Comparison of ENCODE assay signal across 20 mouse cellular contexts in the genomic region with DNA sequence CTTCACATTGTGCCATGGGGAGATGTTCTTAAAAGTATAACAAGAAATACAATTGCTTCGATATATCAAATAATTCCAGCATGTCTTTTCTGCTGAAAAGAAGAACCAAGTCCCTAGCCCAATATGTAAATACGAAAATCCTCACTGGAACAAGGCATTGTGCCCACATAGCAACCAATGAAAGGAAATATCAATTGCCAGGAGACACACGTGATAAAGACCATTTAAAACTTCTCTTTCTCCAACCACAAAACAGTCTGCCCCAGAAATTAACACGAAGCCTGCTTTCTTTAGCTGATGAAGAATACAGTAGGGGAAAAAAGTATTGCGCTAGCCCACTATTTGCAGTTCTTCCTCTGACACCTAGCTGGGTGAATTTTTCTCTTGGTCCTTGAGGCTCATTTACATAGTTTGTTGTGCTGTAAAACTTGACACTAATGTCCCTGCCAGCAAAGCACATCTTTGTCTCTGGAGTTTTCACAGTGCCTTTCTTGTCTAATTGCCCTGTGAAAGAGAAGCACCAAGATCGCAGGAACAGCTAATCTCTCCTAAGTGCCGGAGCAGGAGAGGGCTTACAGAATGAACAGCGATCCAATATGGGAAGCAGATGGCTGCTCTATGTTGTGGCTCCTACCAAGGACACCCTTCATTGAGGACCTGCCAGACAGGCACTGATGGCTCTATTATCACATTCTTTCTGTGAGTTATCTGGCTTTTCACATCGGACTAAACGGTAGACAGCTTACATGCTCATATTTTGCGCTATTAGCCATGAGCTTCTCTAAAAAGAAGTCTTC.
DNase-seq lines count a peak whose midpoint lies in the region; ATAC-seq and TF ChIP-seq lines count a peak whose summit lies in the region.
"Had no signal": no experiment of that assay in that cellular context is flagged by ENCODE, and none has a peak within 500 bp of the region (broad histone marks: within the 10 kb centered on the region; RNA-seq: fewer than 3 reads in every experiment).

No protein-coding gene starts in this region.

- 71% methylated on average over 11 of the region's 11 CpGs for WGBS in hindbrain, embryonic 11.5 days
- WGBS in hindbrain, embryonic 10.5 days, result 75% methylated on average over 11 of the region's 11 CpGs
- 23% methylated on average over 11 of the region's 11 CpGs for WGBS in forebrain, embryonic 14.5 days
- WGBS in hindbrain, embryonic 14.5 days, result 44% methylated on average over 11 of the region's 11 CpGs
- 36% methylated on average over 11 of the region's 11 CpGs for WGBS in midbrain, postnatal 0 days

- no peak overlapping the region for H3K4me2 ChIP-seq in hindbrain, embryonic 11.5 days (replicated peaks; ENCODE audit: low read depth, low read length)
- no peak overlapping the region; the same call in 1 of the 2 replicates for H3K4me2 ChIP-seq in forebrain, embryonic 14.5 days (ENCODE audit: low read length)
- H3K4me2 ChIP-seq in hindbrain, embryonic 14.5 days (replicated peaks), result no peak overlapping the region
- no peak overlapping the region for H3K4me2 ChIP-seq in midbrain, postnatal 0 days (ENCODE audit: low read depth, low read length, poor library complexity, severe bottlenecking)
- H3K4me2 ChIP-seq: embryonic facial prominence, embryonic 15.5 days; heart, embryonic 11.5 days; liver, embryonic 13.5 days had no signal

- peak; percentile 11 for DNase-seq in hindbrain, embryonic 11.5 days (ENCODE audit: low spot score)
- DNase-seq in hindbrain, embryonic 10.5 days (ENCODE audit: low spot score), result no peak
- peak; percentile 86 for DNase-seq in forebrain, embryonic 14.5 days (ENCODE audit: low spot score)
- DNase-seq in hindbrain, embryonic 14.5 days (ENCODE audit: low spot score), result no peak
- DNase-seq in midbrain, postnatal 0 days (ENCODE audit: low spot score), result peak; percentile 63
- DNase-seq in adrenal gland, adult 18-20 months (ENCODE audit: low spot score in 2 of 2), result no peak
- no peak for DNase-seq in natural killer cell, adult 2 months (ENCODE audit: low spot score in 2 of 2)
- no peak for DNase-seq in left cerebral cortex, postnatal 36 days (ENCODE audit: low spot score in 2 of 2)
- DNase-seq: adrenal gland, adult 8-10 months; gastrocnemius, postnatal 36 days; heart, postnatal 36 days; kidney, adult 11 months; kidney, postnatal 25 days; liver, embryonic 13.5 days; spleen, adult 18-20 months; thymus, postnatal 36 days had no signal

- intact Hi-C loops in left cerebral cortex, postnatal 36 days (cut with DNase I), result no loop called here

- no peak for TF ChIP-seq CTCF in midbrain, postnatal 0 days (IDR thresholded peaks at IDR 0.05)

- H3K27ac ChIP-seq in hindbrain, embryonic 11.5 days (ENCODE audit: low read depth, low read length), result no peak overlapping the region
- no peak overlapping the region for H3K27ac ChIP-seq in hindbrain, embryonic 10.5 days
- no peak overlapping the region for H3K27ac ChIP-seq in forebrain, embryonic 14.5 days (ENCODE audit: low read depth, low read length)
- no peak overlapping the region for H3K27ac ChIP-seq in hindbrain, embryonic 14.5 days
- H3K27ac ChIP-seq in midbrain, postnatal 0 days (ENCODE audit: low read depth, low read length), result no peak overlapping the region
- H3K27ac ChIP-seq: embryonic facial prominence, embryonic 15.5 days; limb, embryonic 10.5 days; liver, embryonic 13.5 days had no signal

- peak; percentile 56 for ATAC-seq in hindbrain, embryonic 11.5 days (ENCODE audit: low FRiP score)
- peak; percentile 88 for ATAC-seq in forebrain, embryonic 14.5 days
- peak; percentile 84 for ATAC-seq in hindbrain, embryonic 14.5 days (ENCODE audit: low FRiP score)
- peak; percentile 74 for ATAC-seq in midbrain, postnatal 0 days (ENCODE audit: low FRiP score)
- ATAC-seq: lung, postnatal 0 days had no signal

- no peaks in the 10 kb centered on the region for H3K27me3 ChIP-seq in hindbrain, embryonic 11.5 days (ENCODE audit: control insufficient read depth, insufficient read depth, low read length)
- no peaks in the 10 kb centered on the region for H3K27me3 ChIP-seq in hindbrain, embryonic 10.5 days (ENCODE audit: insufficient read depth, poor library complexity, severe bottlenecking)
- H3K27me3 ChIP-seq in forebrain, embryonic 14.5 days (replicated peaks; ENCODE audit: control insufficient read depth, insufficient read depth, low read length), result no peaks in the 10 kb centered on the region
- H3K27me3 ChIP-seq in hindbrain, embryonic 14.5 days (ENCODE audit: control insufficient read depth, insufficient read depth, low read length), result no peaks in the 10 kb centered on the region
- H3K27me3 ChIP-seq in midbrain, postnatal 0 days (ENCODE audit: insufficient read depth, low read length), result no peaks in the 10 kb centered on the region
- H3K27me3 ChIP-seq: embryonic facial prominence, embryonic 15.5 days; liver, embryonic 13.5 days had no signal

- no peak overlapping the region for H3K9ac ChIP-seq in hindbrain, embryonic 11.5 days (ENCODE audit: low read depth, low read length)
- H3K9ac ChIP-seq in forebrain, embryonic 14.5 days (ENCODE audit: low read length), result no peak overlapping the region
- no peak overlapping the region for H3K9ac ChIP-seq in hindbrain, embryonic 14.5 days
- H3K9ac ChIP-seq in midbrain, postnatal 0 days (replicated peaks; ENCODE audit: low read length, poor library complexity, severe bottlenecking), result no peak overlapping the region
- H3K9ac ChIP-seq: embryonic facial prominence, embryonic 15.5 days; liver, embryonic 13.5 days had no signal

- no peak overlapping the region for H3K4me3 ChIP-seq in hindbrain, embryonic 11.5 days (ENCODE audit: low read depth, low read length)
- no peak overlapping the region for H3K4me3 ChIP-seq in hindbrain, embryonic 10.5 days
- H3K4me3 ChIP-seq in forebrain, embryonic 14.5 days (ENCODE audit: low read depth, low read length), result no peak overlapping the region
- no peak overlapping the region for H3K4me3 ChIP-seq in hindbrain, embryonic 14.5 days (replicated peaks; ENCODE audit: low read length)
- no peak overlapping the region for H3K4me3 ChIP-seq in midbrain, postnatal 0 days (ENCODE audit: low read depth, low read length)
- H3K4me3 ChIP-seq: embryonic facial prominence, embryonic 15.5 days; limb, embryonic 10.5 days; liver, embryonic 13.5 days had no signal

- no peaks in the 10 kb centered on the region; the same call in 1 of the 2 replicates for H3K4me1 ChIP-seq in hindbrain, embryonic 11.5 days (replicated peaks; ENCODE audit: control insufficient read depth, insufficient read depth, low read length)
- H3K4me1 ChIP-seq in hindbrain, embryonic 10.5 days (replicated peaks), result 0 out of 2 replicates have a peak, but pooled peaks cover 3% of the 10 kb centered on the region
- H3K4me1 ChIP-seq in forebrain, embryonic 14.5 days (ENCODE audit: control insufficient read depth, insufficient read depth, low read length), result peaks cover 3% of the 10 kb centered on the region; the same call in 1 of the 2 replicates
- no peaks in the 10 kb centered on the region; the same call in 1 of the 2 replicates for H3K4me1 ChIP-seq in hindbrain, embryonic 14.5 days (replicated peaks; ENCODE audit: control insufficient read depth, insufficient read depth, low read length)
- no peaks in the 10 kb centered on the region for H3K4me1 ChIP-seq in midbrain, postnatal 0 days (ENCODE audit: insufficient read depth, low read length)
- H3K4me1 ChIP-seq: embryonic facial prominence, embryonic 15.5 days; liver, embryonic 13.5 days had no signal

- no peaks in the 10 kb centered on the region for H3K36me3 ChIP-seq in hindbrain, embryonic 11.5 days (ENCODE audit: control insufficient read depth, insufficient read depth, low read length)
- H3K36me3 ChIP-seq in hindbrain, embryonic 10.5 days, result no peaks in the 10 kb centered on the region
- no peaks in the 10 kb centered on the region for H3K36me3 ChIP-seq in forebrain, embryonic 14.5 days (ENCODE audit: control insufficient read depth, insufficient read depth, low read length)
- no peaks in the 10 kb centered on the region for H3K36me3 ChIP-seq in hindbrain, embryonic 14.5 days (replicated peaks; ENCODE audit: control insufficient read depth, insufficient read depth)
- no peaks in the 10 kb centered on the region for H3K36me3 ChIP-seq in midbrain, postnatal 0 days (ENCODE audit: insufficient read depth, low read length)
- H3K36me3 ChIP-seq: embryonic facial prominence, embryonic 15.5 days; limb, embryonic 10.5 days; liver, embryonic 13.5 days had no signal

- H3K9me3 ChIP-seq in hindbrain, embryonic 11.5 days (ENCODE audit: control insufficient read depth, low read length), result no peaks in the 10 kb centered on the region
- no peaks in the 10 kb centered on the region for H3K9me3 ChIP-seq in hindbrain, embryonic 10.5 days
- no peaks in the 10 kb centered on the region for H3K9me3 ChIP-seq in forebrain, embryonic 14.5 days (replicated peaks; ENCODE audit: control insufficient read depth, low read length)
- H3K9me3 ChIP-seq in hindbrain, embryonic 14.5 days (ENCODE audit: control insufficient read depth, low read length), result no peaks in the 10 kb centered on the region
- no peaks in the 10 kb centered on the region for H3K9me3 ChIP-seq in midbrain, postnatal 0 days (ENCODE audit: low read length)
- H3K9me3 ChIP-seq: embryonic facial prominence, embryonic 15.5 days; limb, embryonic 10.5 days had no signal

Comparison
In these comparisons a context has a peak if more than half of its experiments do, and no peak if none do; other contexts are left out.
1. DNase-seq: peak in hindbrain, embryonic 11.5 days (single experiment), forebrain, embryonic 14.5 days (single experiment) and midbrain, postnatal 0 days (single experiment); none in hindbrain, embryonic 10.5 days (single experiment), hindbrain, embryonic 14.5 days (single experiment), adrenal gland, adult 18-20 months (0 of 2), natural killer cell, adult 2 months (0 of 2) and left cerebral cortex, postnatal 36 days (0 of 2).
2. Peak in every context shown above with its lines, with median percentiles within 50 percentile points of each other: ATAC-seq.